Mouse (Mus musculus): ENCODE measurements at regions not wholly inside any gene's neighbourhood (a gene's known extent, or its start where the extent isn't known, plus 50 kb on each side); places are given as distances from the start of the nearest gene placed in this dataset.

GRCm38 (mm10) chr8:73512613-73513012 is 159.3 kb upstream of the Large1 start:
- DNase-seq (ENCODE audit: low spot score), result peak; percentile 14

Measured in layer of hippocampus, adult 11-12 months (tissue).